Mouse (Mus musculus) lung, adult 18-20 months (tissue): ENCODE data around the gene Abcc10.

Experiments
- DNase-seq, 2 experiments: peaks; one replicate each; pipeline ENCODE4 v3.0.0; 2022; ENCODE audit warnings: mixed read lengths in 2 of 2

Abcc10 gene

GRCm38 (mm10) chr17:46284653-46285052, 43.5 kb downstream of the Abcc10 start:
- no peak for DNase-seq

- no peak for DNase-seq
Measured at GRCm38 (mm10) chr17:46283911-46284310, 44.2 kb downstream of the Abcc10 start.

DNA sequence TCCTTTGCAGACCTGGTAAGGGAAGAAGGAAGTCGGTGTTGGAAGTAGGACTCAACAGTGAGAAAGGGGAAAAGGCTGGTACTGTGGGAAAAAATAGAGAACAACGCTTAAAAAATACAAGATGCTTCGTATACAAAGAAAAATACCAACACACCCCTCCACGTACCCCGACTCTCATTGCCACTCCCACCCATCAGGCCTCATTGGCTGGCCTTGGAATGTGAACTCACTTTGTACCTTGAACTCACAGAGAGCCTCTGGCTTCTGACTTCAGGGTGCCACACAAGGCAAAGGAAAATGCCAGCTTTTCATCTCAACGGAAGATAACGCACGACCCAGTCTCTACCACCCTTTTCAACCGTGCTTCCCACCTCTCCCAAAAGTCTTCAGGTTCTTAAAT, 45.0 kb downstream of the Abcc10 start:
- DNase-seq = no peak

DNA sequence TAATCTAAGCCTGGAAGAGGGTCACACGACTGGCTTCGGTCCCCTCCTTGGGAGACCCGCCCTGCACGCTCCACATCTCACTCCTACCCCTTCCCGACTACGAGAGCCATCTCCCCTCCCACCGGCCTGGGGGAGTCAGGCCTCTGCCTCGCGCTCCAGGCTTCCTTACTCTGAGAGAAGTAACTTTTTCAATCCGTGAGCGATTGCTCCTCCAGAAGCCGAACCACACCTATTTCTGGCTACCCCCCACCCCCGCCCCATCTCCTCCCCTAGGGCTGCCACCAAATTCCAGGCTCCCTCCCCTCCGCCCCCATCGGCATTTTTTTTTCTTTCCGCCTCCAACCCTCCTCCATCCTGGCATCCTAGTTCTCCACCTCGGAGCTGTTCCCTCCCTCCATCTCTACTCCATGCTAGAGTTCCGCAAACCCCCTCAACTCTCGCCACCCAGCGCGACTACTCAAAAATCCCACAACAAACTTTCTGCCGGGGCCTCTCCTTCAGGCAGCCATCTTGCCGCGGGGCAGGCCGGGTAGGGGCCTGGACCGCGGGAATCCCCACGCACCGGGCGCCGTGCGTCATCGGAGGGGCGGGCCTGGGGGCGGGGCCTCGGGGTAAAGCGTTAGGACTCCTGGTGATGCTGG, 45.5 kb downstream of the Abcc10 start, which contains the start of gene Tjap1:
TSS of gene Tjap1 (minus strand) at position 544 of the 641 bp plus-strand sequence.
- DNase-seq = peak; percentile 82 to 88

DNA sequence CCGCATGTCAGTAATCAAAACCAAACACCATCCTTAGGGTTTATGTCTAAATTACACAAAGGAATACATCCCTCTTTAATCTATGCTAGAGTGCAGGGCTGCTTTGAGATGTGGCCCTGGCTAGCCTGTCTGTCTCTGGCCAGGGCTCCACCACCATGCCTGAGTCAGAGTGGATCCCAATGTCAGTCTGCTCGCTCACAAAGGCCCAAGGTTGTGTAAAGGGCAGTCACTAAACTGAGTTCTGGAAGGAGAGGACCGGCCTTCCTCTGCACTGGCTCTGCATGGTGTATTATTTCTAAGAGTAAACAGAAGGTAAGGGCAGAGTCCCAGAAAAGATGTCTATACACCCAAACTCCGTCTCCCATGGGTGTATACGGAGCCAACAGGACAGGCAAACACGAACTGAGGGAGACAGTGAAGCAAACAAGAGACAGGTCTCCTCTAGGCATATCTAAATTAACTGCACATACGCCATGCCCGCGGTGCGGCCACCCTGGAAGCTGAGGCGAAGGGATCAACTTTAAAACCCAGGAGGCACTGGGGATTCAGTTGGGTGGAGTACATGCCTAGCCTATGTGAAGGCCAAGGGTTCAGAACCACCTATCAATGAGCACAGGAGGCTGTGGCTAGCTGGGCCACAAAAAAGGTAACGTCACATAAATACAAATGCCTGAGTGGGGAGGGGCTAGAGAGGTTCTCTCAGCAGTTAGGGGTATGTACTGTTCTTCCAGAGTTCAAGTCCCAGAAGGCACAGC, 50.0 kb downstream of the Abcc10 start:
- DNase-seq = no peak

DNA sequence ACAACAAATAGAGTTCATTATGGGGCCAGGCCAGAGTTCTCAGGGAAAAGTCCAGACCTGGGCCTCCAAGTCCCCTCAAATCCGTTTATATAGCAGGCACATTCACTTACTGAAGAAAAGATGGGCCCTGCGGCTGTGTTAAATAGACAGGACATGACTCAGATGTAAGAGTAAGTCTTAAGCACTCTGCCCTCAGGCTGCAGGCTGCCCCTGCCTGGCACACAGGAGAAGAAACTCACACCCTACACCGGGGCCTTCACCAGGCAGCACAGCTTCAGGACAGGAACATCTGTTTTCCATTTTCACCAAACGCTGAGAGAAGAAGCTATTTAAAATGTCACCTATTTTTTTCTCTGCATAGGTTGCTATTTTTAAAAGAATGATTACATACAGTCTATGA, 50.6 kb downstream of the Abcc10 start:
- DNase-seq = no peak

- DNase-seq = no peak
Measured at GRCm38 (mm10) chr17:46275506-46275905, 52.6 kb downstream of the Abcc10 start.

DNA sequence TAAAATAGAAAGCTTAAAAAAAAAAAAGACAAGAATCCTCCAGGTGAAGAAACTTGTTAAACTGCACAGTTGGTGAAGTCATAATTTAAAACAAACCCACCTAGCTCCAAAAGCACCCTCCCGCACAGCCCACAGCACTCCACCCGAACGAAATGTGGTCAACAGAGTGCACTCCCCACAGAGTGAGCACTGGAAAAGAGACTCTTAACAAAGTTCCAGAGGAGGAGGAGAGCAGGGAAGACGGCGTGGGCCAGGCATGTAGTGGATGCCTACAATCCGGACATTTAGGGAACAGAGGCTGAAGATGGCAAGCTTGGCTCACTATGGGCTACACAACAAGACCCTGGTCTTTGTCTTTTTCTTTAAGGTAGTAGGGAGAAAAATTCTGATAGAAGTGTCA, 53.1 kb downstream of the Abcc10 start:
- DNase-seq = no peak

DNA sequence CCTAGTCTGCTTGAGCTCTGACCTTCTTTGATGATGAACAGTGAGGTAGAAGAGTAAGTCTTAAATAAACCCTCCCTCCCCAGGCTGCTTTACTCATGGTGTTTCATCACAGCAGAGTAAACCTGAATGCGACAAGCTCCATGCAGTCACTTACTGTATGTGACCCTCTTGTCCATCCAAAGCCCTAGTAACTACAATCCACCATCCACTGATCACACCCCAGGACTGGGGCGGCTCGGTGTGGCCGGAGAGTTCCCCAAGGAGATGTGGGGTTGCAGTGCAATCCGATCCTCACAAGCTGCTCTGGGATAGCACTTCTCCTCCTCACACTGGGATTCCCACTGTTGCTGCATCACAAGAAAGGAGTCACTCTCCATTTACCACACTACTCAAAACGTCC, 53.7 kb downstream of the Abcc10 start:
- DNase-seq = no peak

- no peak for DNase-seq
Measured at GRCm38 (mm10) chr17:46273803-46274236, 54.3 kb downstream of the Abcc10 start.

GRCm38 (mm10) chr17:46272675-46273074, 55.5 kb downstream of the Abcc10 start:
- no peak for DNase-seq

DNA sequence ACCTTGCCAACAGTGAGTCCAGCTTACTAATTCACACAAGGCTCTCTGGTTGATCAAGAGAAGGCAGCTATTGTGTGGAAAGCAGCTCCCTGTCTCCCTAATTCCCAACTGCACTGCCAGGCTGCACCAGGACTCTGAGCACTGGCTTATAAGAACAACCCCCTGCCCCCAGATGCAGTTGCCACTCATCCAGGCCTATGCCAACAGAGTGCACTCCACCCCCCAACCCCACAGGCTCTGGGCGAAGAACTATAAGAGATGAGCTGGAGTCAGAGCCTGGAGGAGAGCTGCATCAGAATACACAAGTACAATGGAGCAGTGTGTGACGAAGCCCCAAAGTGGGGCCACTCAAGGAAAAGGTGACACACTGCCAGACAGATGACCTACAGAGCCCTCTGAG, 56.1 kb downstream of the Abcc10 start:
- DNase-seq = no peak

- DNase-seq = peak in 1 of 2 experiments; percentile 44
Measured at GRCm38 (mm10) chr17:46269771-46270534, 58.2 kb downstream of the Abcc10 start.

GRCm38 (mm10) chr17:46268026-46268720, 60.0 kb downstream of the Abcc10 start:
- no peak for DNase-seq

GRCm38 (mm10) chr17:46267511-46267910, 60.6 kb downstream of the Abcc10 start:
- DNase-seq = no peak

GRCm38 (mm10) chr17:46266986-46267385, 61.2 kb downstream of the Abcc10 start:
- DNase-seq = no peak

DNA sequence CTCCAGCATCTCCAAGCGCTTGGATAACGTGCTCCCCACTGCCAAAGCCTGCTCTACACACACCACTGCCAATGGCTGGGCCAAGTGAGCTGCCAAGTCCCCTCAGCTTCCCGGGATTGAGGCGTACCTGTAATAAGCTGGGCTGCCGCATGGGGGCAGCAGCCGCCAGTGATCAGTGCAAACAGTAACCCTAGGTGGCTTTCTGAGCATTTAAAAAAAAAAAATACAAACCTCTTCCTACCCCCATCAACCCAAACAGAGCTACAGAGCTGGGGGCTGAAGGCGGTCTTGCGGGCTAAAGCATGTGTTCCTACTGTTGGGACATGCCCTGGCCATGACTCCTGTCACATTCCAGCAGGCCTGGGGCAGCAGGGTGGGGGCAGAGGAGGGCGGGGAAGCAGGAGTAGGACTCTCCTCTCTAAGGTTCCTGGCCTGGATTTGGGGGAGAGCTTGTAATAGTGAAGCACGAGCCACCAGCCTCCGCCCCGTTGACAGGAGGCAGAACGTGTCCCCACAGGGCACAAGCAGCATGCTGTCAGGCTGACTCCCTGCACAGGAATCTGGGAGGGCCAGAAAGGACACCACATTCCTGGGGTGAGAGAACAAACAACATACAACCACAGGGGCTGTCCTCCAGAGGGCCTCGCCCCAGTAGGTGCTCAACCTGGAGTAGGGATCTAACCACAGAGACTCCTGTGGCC, 62.1 kb downstream of the Abcc10 start:
- peak; percentile 77 to 85 for DNase-seq

DNA sequence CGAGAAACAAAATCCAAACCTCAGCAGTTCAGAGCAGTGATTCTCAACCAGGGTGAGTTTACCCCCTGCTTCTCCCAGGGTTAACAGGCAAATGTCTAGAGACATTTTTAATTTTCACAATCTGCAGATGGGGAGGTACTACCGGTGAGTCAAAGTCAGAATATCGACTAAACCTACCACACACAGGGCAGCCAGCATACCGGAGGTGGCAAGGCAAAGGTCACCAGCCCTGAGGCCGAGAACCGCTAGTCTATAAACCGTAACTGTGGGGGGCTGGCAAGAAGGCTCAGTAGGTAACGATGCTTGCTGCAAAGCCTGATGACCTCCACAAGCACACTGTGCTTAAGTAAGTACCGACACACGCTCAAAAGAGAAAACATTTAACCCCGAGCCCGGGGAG, 62.6 kb downstream of the Abcc10 start:
- DNase-seq = no peak

- DNase-seq = no peak
Measured at GRCm38 (mm10) chr17:46262201-46262694, 65.9 kb downstream of the Abcc10 start.

- no peak for DNase-seq
Measured at GRCm38 (mm10) chr17:46259675-46260074, 68.5 kb downstream of the Abcc10 start.

GRCm38 (mm10) chr17:46258279-46259053, 69.7 kb downstream of the Abcc10 start:
- DNase-seq = no peak
